Mouse (Mus musculus): ENCODE data around the gene Gm12258. TPM values are rescaled to one million over a fixed set of nuclear protein-coding genes. Genes with fewer than 3 reads are reported as not detected.
A peak's percentile ranks its signal among the peaks of the same experiment; 100 is the strongest.
"Not testable (repeated sequence)": the region's sequence is repeated elsewhere in the genome, so short reads cannot be mapped to it uniquely, and the experiment has no call there.

The Gm12258 gene
- polyA plus RNA-seq, 1 experiment from 2014 or later, result 16.6 TPM

DNA sequence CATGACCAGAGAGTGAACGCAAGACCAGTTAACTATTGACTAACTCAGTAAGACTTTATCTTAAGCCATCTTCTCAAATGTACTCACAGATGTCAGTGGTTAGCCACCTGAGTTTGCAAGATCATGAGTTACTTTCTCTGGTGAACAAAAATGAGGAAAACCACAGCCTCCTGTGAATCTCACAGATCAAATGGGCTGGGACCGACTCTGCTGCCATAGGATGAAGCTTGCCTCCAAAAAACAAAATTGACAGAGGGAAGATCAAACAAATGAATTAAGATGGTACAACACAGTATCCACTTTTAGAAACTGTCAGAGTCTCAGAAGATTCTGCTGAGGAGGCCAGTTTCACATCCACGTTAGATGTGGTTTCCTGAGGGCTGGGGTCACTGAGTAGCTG, 17.2 kb upstream of the Gm12258 start:
- WGBS, result 88% methylated on average over 3 of the region's 3 CpGs
- H3K27ac ChIP-seq (ENCODE audit: low read depth, low read length), result no peak overlapping the region
- no peak for DNase-seq (ENCODE audit: low spot score)
- no peaks in the 10 kb centered on the region for H3K27me3 ChIP-seq (ENCODE audit: control insufficient read depth, insufficient read depth, low read length)
- no peak overlapping the region for H3K4me3 ChIP-seq (ENCODE audit: low read depth, low read length)
- no peak overlapping the region for H3K4me2 ChIP-seq (replicated peaks; ENCODE audit: low read depth, low read length)
- no peak overlapping the region for H3K9ac ChIP-seq (ENCODE audit: low read depth, low read length)
- no peaks in the 10 kb centered on the region for H3K4me1 ChIP-seq (replicated peaks; ENCODE audit: control insufficient read depth, insufficient read depth, low read length)
- no peak for ATAC-seq (ENCODE audit: low FRiP score)
- H3K36me3 ChIP-seq (ENCODE audit: control insufficient read depth, insufficient read depth, low read length), result no peaks in the 10 kb centered on the region
- no peaks in the 10 kb centered on the region for H3K9me3 ChIP-seq (ENCODE audit: control insufficient read depth, low read length)

DNA sequence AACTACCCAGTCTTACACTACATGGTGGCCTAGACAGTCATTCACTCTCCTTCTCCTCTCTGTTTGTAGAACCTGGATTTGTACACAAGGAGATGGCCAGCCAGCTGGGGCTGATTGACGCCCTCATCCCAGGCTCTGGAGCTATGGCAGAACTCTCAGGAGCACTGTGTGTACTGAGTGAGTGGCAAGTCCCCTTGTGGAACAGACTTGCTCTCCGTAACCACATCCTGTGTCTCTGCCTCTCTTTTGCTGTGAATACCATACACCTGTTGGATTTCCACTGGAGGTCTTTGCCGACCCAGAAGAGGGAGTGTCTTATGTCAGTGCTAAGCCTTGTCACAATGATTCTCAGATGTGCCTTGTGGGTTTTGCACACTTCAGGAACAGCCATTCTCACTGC, 14.4 kb upstream of the Gm12258 start:
- H3K27me3 ChIP-seq (ENCODE audit: control insufficient read depth, insufficient read depth, low read length); H3K4me2 ChIP-seq (replicated peaks; ENCODE audit: low read depth, low read length); H3K9me3 ChIP-seq (ENCODE audit: control insufficient read depth, low read length); H3K27ac ChIP-seq (ENCODE audit: low read depth, low read length); H3K9ac ChIP-seq (ENCODE audit: low read depth, low read length); H3K4me3 ChIP-seq (ENCODE audit: low read depth, low read length); DNase-seq (ENCODE audit: low spot score); ATAC-seq (ENCODE audit: low FRiP score); H3K4me1 ChIP-seq (replicated peaks; ENCODE audit: control insufficient read depth, insufficient read depth, low read length); H3K36me3 ChIP-seq (ENCODE audit: control insufficient read depth, insufficient read depth, low read length): not testable (repeated sequence)
- 88% methylated on average over 3 of the region's 3 CpGs for WGBS

DNA sequence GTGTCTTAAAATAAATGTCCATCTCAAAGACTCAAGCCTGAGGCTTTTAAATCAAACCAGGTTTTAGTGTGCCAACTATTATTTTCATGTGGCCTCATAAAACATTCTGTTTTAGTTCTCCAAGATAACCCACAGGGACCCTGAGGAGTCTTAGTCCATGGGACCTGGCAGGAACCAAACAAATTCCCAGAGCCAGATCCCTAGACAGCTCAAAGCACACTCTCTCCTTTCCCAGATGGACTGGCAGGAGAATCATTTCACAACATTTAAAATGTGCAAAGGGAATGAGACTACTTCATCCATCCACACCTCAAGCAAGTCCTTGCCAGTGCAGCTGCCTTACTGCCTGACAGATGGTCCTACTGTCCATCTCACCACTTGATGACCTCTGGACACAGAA, 8.0 kb upstream of the Gm12258 start, which contains the start of gene Olfr311:
Gene Olfr311 (plus strand): TSS at position 301 of the 400 bp plus-strand sequence.
- not testable (repeated sequence) for H3K36me3 ChIP-seq (ENCODE audit: control insufficient read depth, insufficient read depth, low read length); H3K9me3 ChIP-seq (ENCODE audit: control insufficient read depth, low read length); ATAC-seq (ENCODE audit: low FRiP score); H3K4me2 ChIP-seq (replicated peaks; ENCODE audit: low read depth, low read length); DNase-seq (ENCODE audit: low spot score); H3K4me3 ChIP-seq (ENCODE audit: low read depth, low read length); H3K4me1 ChIP-seq (replicated peaks; ENCODE audit: control insufficient read depth, insufficient read depth, low read length); H3K27ac ChIP-seq (ENCODE audit: low read depth, low read length); H3K27me3 ChIP-seq (ENCODE audit: control insufficient read depth, insufficient read depth, low read length); H3K9ac ChIP-seq (ENCODE audit: low read depth, low read length)

DNA sequence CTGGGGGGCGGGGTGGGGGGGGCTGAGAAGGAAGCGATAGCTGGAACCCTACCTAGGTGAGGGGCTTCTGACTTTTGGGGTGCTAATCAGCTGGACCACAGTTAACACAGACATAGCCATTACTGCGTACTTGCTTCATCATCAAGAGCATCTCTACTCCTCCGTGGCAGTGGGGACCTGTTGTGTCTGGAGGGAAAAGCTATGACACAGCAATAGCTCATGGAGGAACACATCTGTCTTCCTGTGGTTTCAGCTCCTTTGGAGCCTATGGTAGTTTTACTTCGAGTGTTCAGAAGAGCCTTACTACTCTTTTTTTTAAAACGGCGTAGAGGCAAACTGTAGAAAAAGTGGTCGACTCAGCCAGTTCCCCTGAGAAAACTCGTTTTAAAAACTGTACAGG, 678 bp downstream of the Gm12258 start:
- no peaks in the 10 kb centered on the region for H3K27me3 ChIP-seq (ENCODE audit: control insufficient read depth, insufficient read depth, low read length)
- peak overlapping the region; percentile 81 for H3K4me3 ChIP-seq (ENCODE audit: low read depth, low read length)
- H3K9ac ChIP-seq (ENCODE audit: low read depth, low read length), result peak overlapping the region; percentile 90
- no peaks in the 10 kb centered on the region for H3K9me3 ChIP-seq (ENCODE audit: control insufficient read depth, low read length)
- peak; percentile 5 for DNase-seq (ENCODE audit: low spot score)
- 0 out of 2 replicates have a peak, but pooled peaks cover 2% of the 10 kb centered on the region for H3K36me3 ChIP-seq (ENCODE audit: control insufficient read depth, insufficient read depth, low read length)
- H3K27ac ChIP-seq (ENCODE audit: low read depth, low read length), result no peak overlapping the region
- H3K4me2 ChIP-seq (replicated peaks; ENCODE audit: low read depth, low read length), result peak overlapping the region; percentile 74
- WGBS, result 53% methylated on average over 9 of the region's 9 CpGs
- H3K4me1 ChIP-seq (replicated peaks; ENCODE audit: control insufficient read depth, insufficient read depth, low read length), result no peaks in the 10 kb centered on the region
- no peak; the same call in 1 of the 2 replicates for ATAC-seq (ENCODE audit: low FRiP score)

DNA sequence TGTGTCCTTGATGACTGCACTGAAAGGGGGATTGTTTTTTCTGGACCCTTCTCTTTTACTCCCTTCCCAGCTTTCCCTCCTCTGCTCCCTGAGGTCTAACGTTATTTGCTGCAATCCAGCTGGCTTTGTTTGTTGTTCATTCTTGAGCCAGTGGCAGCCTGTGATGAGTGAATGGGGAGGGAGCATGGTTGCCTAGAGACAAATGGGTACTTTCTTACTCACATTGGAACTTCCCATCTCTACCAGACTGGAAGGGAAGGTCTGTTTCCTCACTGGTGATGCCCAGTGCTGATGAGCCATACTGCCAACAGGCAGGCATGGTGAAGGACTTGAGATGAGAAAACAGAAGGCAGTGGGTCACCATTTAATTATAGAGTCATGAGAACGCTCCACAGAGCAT, 2.8 kb downstream of the Gm12258 start:
- 68% methylated on average over 2 of the region's 2 CpGs for WGBS
- DNase-seq (ENCODE audit: low spot score), result no peak
- no peaks in the 10 kb centered on the region for H3K4me1 ChIP-seq (replicated peaks; ENCODE audit: control insufficient read depth, insufficient read depth, low read length)

DNA sequence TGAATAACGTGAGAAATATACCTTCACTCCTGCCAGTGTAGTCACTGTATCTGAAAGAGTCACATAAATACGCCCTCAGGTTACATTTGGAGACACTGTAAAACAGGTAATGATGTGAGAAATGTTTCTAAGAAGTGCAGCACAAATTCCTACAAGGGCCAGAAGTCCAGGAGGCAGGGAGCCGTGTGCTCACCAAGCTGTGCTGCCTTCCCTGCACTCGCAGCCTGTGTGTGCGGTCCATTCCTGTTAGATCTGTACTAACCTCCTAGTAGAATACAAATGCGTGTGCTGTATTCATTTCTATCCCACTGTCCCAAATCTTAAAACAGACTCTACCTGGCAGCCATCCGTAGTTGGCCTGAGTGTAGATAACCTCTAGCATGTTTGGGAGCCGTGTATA, 13.8 kb downstream of the Gm12258 start:
- Histone ChIP-seq H3K4me3 (ENCODE audit: low read depth, low read length) (no peak overlapping the region), H3K4me1 (replicated peaks; ENCODE audit: control insufficient read depth, insufficient read depth, low read length) (no peaks in the 10 kb centered on the region), H3K9ac (ENCODE audit: low read depth, low read length) (no peak overlapping the region), H3K36me3 (ENCODE audit: control insufficient read depth, insufficient read depth, low read length) (peaks cover 25% of the 10 kb centered on the region), H3K27me3 (ENCODE audit: control insufficient read depth, insufficient read depth, low read length) (no peaks in the 10 kb centered on the region), H3K4me2 (replicated peaks; ENCODE audit: low read depth, low read length) (no peak overlapping the region), H3K27ac (ENCODE audit: low read depth, low read length) (no peak overlapping the region), H3K9me3 (ENCODE audit: control insufficient read depth, low read length) (peaks cover 3% of the 10 kb centered on the region; the same call in 1 of the 2 replicates)
- no peak for ATAC-seq (ENCODE audit: low FRiP score)
- 94% methylated on average over 8 of the region's 8 CpGs for WGBS
- no peak for DNase-seq (ENCODE audit: low spot score)

More for the DNA sequence above, 2.8 kb downstream of the Gm12258 start:
- no peak for ATAC-seq (ENCODE audit: low FRiP score)
- Histone ChIP-seq H3K36me3 (ENCODE audit: control insufficient read depth, insufficient read depth, low read length) (0 out of 2 replicates have a peak, but pooled peaks cover 2% of the 10 kb centered on the region), H3K4me3 (ENCODE audit: low read depth, low read length) (no peak overlapping the region), H3K4me2 (replicated peaks; ENCODE audit: low read depth, low read length) (no peak overlapping the region), H3K9ac (ENCODE audit: low read depth, low read length) (no peak overlapping the region), H3K27me3 (ENCODE audit: control insufficient read depth, insufficient read depth, low read length) (no peaks in the 10 kb centered on the region), H3K27ac (ENCODE audit: low read depth, low read length) (no peak overlapping the region), H3K9me3 (ENCODE audit: control insufficient read depth, low read length) (no peaks in the 10 kb centered on the region)

DNA sequence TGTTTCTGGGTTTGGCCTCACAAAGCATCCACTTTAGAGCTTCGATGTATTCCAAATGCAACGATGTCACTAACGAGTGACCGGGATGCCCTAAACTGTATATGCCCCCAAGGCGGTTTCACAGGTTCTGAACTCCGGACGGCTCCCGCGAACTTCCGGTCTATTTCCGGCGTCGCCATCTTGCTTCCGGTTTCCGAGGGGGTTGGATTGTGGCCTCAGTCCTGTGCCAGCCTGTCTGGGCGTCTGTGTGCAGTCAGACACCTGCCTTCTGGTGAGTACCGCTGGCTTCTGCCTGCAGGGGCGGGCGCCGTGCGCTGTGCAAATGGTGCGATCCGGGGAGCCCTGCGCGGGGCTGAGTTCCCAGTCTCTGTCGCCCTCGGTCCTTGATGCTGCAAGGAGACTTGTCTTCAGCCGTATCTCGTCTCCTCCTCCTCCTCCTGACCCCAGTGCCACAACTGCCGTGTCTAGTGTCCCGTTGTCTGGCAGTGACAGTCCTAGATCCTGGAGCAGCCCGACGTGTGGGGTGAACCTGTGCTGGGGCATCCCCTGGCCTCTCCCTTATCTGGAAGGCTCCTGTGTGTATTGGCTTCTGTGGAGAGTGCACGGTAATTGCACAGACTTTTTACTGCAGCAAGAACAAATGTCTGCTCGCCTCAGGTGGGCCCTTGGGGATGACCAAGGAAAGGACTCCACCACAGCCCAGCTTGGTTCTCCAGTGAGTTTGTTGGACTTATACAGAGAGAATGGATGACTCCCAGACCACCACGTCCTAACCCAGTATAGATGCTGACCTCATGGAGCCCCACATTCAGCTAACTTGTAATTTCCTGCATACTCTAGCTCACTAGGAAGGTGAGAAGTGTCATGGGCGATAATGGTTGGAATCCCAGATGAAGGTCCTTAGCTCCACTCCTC, 20.3 kb downstream of the Gm12258 start, which contains the start of gene 2810021J22Rik:
Gene 2810021J22Rik (plus strand): TSS at position 178 of the 915 bp plus-strand sequence.
- Histone ChIP-seq H3K9me3 (ENCODE audit: control insufficient read depth, low read length) (no peaks in the 10 kb centered on the region), H3K9ac (ENCODE audit: low read depth, low read length) (peak within 1 kb of the TSS; percentile 85), H3K36me3 (ENCODE audit: control insufficient read depth, insufficient read depth, low read length) (0 out of 2 replicates have a peak, but pooled peaks cover 2% of the 10 kb centered on the region), H3K4me1 (replicated peaks; ENCODE audit: control insufficient read depth, insufficient read depth, low read length) (no peaks in the 10 kb centered on the region), H3K27ac (ENCODE audit: low read depth, low read length) (peak within 1 kb of the TSS; percentile 78), H3K4me2 (replicated peaks; ENCODE audit: low read depth, low read length) (peak within 1 kb of the TSS; percentile 85), H3K4me3 (ENCODE audit: low read depth, low read length) (peak within 1 kb of the TSS; percentile 82), H3K27me3 (ENCODE audit: control insufficient read depth, insufficient read depth, low read length) (no peaks in the 10 kb centered on the region)
- DNase-seq (ENCODE audit: low spot score), result peak; percentile 86
- WGBS, result 4% methylated on average over 37 of the region's 37 CpGs
- peak; percentile 83 for ATAC-seq (ENCODE audit: low FRiP score)

DNA sequence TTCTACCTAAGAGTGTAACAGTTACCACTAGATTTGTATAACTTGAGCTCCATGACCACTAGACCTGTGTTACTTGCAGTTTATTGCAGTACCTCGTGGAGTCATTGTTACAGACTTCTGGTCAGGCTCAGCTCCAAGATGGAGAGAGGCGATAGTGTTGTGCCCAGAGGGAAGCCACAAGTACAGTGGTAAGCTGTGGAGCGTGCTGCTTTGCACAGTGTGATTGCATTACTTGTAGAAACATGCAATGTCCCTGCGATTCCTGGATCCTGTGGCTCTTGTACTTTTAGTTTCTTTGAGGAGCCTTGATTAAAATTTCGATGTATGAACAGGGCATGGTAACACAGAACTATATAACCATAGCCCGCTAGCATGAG, 21.0 kb downstream of the Gm12258 start:
- Histone ChIP-seq H3K36me3 (ENCODE audit: control insufficient read depth, insufficient read depth, low read length) (0 out of 2 replicates have a peak, but pooled peaks cover 2% of the 10 kb centered on the region), H3K4me3 (ENCODE audit: low read depth, low read length) (peak overlapping the region; percentile 82), H3K4me1 (replicated peaks; ENCODE audit: control insufficient read depth, insufficient read depth, low read length) (no peaks in the 10 kb centered on the region), H3K27ac (ENCODE audit: low read depth, low read length) (0 out of 2 replicates have a peak overlapping the region, but pooled peaks have one; percentile 24), H3K9ac (ENCODE audit: low read depth, low read length) (peak overlapping the region; percentile 85; the same call in 1 of the 2 replicates), H3K27me3 (ENCODE audit: control insufficient read depth, insufficient read depth, low read length) (no peaks in the 10 kb centered on the region), H3K9me3 (ENCODE audit: control insufficient read depth, low read length) (no peaks in the 10 kb centered on the region), H3K4me2 (replicated peaks; ENCODE audit: low read depth, low read length) (peak overlapping the region; percentile 85)
- 86% methylated on average over 6 of the region's 6 CpGs for WGBS
- ATAC-seq (ENCODE audit: low FRiP score) (no peak), DNase-seq (ENCODE audit: low spot score) (no peak)
